Mouse (Mus musculus) liver (tissue): ENCODE measurements around the gene Prkcg.

Experiments
- DNase-seq: peaks from one replicate; pipeline ENCODE4 v3.0.0-alpha.2; 2020; ENCODE audit warnings: mixed read lengths

Prkcg gene

DNA sequence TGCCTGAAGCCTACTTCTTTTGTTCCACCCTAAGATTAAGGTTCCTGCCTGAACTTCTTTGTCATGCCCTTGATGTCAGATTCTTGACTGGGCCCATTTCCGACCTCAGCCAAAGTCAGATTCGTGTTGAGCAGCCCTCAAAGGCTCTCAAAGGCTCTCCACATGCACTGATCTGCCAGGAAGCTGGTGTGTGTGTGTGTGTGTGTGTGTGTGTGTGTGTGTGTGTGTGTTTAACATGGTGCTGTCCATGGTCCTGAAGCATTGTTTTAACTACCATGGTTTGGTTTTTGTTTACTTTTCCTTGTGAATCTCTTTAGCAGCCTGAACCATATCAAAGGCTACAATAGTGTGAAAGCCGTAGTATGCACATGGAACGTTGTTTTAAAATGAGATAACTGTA is 39.0 kb downstream of the Prkcg start:
- no peak for DNase-seq

DNA sequence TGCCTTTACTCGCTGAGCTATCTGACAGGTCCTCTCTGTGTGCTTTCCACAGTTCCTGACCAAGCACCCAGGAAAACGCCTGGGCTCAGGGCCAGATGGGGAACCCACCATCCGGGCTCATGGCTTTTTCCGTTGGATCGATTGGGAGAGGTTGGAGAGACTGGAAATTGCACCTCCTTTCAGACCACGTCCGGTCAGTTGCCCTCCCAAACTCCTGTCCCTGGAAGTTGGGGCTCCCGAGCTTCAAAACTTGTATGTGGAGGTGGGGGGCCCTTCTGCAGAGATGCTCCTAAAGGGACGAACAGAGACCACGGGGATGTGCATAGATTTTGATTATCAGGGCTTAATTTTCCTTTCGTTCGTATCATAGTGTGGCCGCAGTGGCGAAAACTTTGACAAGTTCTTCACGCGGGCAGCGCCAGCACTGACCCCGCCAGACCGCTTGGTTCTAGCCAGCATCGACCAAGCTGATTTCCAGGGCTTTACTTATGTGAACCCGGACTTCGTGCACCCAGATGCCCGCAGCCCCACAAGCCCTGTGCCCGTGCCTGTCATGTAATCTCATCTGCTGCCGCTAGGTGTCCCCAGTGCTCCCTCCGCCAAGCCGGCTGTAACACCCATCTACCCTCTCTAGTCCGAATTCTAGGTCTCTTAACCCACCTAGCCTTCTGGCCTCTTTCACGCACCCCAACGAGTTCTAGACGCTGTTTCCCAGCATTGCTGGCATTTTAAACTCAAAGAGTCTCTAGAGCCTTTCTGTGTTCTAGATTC is 41.0 kb downstream of the Prkcg start:
- DNase-seq: peak; percentile 62

DNA sequence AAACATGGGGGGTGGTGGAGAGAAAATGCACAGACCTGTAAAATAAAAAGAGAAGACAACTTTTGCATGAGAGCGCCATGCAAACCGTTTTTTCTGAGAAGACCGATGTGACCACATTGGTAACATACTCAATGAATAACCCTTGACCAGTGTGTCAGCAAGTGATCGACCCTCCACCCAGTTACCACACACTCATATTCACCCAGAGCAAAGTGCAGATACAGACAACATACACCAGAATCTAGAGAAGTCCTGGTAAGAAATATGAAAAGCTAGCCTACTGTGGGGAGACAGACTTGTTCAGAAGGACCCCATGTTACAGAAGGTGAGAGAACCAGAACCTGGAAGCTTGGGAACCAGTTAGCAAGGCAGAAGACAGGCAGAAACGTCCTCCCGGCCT is 42.2 kb downstream of the Prkcg start:
- DNase-seq: no peak

DNA sequence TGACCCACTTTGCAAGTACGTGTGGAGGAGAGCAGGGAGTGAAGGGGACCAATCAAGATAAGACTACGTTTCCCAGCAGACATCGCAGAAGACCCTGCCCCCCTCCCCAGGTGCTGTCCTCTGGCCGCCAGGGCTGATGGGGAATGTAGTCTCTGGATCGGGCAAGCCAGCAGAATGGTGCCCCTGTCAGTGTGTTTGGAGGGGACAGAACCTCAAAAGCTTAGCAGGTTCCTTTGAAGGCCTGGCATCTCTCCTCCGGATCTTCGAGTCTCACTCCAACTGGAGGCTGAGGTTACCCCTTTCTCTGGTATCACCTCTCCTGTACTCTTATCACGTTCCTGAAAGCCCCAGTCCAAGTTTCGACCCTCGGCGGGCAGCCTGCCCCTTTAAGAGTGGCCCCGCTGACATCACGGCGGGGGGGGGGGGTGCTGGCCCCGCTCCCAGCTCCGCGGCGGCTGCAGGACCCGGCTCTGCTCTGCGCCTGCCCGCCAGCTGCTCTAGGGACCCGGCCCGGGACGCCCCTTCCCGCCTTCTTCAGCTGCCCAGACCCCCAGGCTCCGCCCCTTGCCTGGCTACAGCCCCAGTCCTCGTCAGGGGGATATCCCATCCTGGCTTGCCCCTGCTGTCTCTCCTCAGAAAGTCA is 42.7 kb downstream of the Prkcg start:
- DNase-seq: peak; percentile 62

DNA sequence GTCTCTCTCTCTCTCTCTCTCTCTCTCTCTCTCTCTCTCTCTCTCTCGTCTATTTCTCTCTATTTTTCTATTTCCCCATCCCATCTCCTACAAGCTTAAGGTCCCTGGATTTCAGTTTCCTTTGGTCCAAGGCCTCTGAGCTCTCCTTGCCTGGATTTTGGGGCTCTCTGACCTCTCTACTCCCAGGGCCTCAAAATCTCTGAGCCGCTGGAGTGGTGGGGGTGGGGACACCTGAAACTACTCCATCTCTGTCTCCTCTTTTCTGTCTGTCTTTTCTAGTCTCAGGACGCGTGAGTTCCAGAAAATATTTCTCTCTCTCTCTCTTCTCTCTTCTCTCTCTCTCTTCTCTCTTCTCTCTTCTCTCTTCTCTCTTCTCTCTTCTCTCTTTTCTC is 43.2 kb downstream of the Prkcg start:
- DNase-seq: no peak

DNA sequence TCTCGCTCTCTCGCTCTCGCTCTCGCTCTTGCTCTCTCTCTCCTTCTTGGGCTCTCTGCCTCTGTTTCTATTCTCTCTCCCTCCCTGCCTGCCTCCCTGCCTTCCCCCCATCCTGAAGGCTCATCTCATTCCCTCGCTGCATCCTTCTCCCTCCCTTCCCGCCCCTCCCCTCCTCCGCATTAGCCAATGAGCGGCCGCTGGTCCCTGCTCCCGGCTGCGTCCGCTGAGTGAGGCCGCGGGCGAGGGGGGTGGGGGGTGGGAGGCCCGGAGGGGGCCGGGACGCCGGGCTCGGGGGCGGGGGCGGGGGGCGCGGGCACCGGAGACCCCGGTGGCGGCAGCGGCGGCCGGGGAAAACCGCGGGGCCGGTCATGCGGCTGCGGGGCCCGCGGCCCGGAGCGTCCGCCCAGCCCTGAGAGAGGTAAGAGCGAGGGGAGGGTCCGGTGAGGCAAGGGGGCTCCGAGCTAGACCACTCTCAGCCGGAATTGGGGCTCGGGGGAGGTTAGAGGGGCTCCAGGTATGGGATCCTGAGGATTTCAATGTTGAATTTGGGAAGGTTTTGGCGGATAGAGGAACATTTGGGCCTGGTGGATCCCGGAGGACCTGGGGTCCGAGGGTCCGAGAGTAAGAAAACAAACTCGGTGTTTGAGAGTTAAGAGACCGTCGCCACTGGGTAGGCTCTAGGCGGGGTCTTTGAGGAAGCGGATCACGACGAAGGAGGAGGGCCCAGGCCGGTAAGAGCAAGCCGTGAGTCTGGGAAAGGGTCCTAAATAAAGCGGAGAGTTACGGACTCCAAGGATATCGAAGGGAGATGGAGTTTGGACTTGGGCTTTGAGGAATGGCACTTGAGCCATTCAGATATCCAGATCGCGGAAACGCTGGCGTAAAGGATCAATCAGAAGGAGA is 43.9 kb downstream of the Prkcg start, which contains the start of gene Cacng7:
Cacng7 (plus strand) TSS at position 337 of the 903 bp plus-strand sequence.
- DNase-seq: peak; percentile 47

DNA sequence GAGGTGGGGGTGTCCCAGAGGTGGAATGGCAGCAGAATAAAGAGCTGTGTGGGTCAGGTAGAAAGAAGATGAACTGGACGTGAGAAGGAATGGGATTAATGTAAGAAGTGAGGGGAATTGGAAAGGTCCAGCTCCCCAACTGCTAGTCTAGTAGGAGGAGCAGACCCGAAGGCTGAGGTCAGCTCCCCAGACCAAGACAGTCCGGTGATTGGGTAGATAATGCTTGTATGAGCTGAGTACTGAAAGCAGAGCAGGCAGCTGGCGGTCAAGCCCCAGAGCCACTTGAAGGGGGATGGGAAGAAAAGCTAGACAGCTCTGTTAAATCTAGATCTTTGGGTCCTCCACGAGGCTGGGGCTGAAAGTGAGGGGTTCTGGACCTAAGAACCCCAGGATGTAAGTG is 44.6 kb downstream of the Prkcg start:
- DNase-seq: no peak

DNA sequence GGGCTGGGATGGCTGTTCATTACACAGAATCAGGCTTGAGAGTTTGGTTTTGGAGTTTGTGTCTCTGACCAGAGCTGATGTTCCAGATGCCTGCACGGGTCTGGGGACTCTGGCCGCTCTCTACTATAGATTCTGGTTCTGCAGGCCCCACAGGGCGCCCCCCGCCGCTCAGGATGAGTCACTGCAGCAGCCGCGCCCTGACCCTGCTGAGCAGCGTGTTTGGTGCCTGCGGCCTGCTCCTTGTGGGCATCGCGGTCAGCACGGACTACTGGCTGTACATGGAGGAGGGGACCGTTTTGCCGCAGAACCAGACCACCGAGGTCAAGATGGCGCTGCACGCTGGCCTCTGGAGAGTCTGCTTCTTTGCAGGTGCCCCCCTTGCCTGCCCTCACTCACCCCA is 47.4 kb downstream of the Prkcg start:
- DNase-seq: no peak

DNA sequence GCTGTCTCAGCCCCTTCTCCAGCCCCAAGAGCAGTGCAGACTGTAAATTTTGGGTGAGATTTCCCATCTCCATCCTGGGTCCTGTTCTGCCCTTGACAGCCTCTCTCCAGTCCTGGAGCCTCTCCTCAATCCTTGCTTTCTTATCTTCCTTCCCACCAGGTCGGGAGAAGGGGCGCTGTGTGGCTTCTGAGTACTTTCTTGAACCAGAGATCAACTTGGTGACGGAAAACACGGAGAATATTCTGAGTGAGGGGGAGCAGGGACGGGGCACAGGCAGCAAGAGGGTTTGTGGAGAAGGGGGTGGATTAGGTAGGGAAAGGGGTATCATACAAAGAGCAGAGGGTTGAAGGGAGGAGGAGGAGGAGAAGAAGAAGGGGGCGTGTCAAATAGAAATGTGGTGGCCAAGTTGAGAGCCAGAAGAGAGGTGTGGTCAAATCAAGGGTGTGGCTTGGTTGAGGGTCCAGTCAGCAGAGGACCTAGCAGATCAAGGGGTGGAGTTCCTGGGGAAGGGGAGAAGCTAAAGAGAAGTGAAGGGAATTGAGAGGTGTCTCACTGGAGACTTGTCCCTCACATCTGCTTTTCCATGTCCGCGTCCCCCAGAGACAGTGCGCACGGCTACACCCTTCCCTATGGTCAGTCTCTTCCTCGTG is 49.4 kb downstream of the Prkcg start:
- no peak for DNase-seq

DNA sequence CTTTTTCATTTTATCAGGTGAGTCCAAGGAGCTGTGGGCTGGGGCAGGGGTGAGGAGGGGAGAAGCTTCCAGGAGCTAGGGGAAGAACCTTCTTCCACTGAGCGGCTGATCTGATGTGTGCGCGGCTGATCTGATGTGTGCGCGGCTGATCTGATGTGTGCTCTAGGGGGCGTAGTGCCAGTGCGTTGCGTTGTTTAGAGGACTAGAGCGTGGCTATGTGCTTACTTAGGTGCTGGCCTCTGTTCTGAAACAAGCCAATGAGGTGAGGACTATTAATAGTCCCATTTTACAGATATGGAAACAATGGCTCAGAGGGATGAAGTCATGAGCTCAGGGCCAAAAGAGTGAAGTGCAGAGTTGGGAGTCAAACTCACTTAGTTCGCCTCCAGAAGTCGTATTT is 50.0 kb downstream of the Prkcg start:
- DNase-seq: no peak

DNA sequence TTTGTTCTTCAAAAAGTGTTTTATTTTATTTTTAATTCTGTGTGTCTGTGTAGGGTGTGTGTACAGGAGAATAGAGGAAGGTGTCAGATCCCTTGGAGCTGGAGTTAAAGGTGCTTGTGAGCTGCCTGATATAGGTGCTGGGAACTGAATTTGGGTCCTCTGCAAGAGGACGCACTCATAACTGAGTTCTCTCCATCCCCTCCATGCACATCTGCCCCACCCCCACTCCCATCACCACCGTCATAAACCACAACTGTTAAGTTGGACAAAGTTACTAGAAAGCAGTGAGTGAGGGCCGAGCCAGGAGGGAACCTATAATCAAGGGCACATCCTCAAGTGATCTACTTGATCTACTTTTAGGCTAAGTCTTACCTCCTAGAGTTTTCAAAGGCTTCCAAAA is 54.9 kb downstream of the Prkcg start:
- DNase-seq: no peak

DNA sequence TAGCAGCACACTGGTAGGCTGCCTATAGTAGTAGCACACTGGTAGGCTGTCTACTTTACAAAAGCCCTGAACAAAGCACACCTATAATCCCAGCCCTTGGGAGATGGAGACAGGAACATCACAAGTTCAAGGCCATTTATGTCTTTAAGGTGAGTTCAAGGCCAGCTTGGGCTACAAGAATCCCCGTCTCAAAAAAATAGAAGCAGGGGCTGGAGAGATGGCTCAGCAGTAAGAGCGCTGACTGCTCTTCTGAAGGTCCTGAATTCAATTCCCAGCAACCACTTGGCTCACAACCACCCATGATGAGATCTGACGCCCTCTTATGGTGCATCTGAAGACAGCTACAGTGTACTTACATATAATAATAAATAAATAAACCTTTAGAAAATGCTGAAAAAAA is 56.3 kb downstream of the Prkcg start:
- DNase-seq: no peak

DNA sequence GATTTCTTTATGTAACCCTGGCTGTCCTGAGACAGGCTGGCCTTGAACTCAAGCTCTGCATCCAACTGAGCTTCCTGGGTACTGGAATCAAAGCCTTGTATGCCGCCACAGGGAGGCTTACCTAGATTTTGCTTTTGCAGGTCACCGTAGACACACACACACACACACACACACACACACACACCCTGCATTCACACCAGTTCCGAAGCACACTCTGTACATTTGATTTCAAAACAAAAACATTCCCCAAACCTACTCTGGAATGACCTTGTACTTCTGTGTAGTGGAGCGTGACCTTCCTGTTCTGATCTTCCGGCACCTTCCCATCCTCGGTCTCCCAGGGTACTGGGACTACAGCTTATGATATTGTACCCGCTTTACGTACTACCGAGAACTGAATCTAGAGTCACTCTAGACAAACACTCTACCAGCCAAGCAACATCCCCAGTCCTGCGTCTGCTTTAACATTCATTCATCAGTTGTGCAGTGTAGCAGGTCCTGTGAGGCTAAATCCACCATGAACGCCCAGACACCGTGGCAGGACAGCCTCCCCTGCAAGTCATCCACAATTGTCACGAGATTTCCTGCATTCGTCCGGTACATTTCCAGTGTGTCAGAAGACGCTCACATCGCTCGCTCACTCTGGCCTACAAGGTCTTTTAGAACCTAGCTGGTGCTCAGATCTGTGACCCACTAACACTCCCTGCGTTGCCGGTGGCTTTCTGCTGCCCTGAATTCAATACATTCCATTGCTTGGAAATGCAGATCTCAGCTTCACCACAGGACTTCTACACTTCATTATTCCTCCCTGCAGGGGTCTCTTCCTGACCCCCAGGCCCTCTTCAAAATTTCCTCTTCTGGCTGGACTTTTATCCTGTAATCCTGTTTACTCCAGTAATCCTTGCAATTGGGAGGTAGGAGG is 58.6 kb downstream of the Prkcg start:
- DNase-seq: no peak

DNA sequence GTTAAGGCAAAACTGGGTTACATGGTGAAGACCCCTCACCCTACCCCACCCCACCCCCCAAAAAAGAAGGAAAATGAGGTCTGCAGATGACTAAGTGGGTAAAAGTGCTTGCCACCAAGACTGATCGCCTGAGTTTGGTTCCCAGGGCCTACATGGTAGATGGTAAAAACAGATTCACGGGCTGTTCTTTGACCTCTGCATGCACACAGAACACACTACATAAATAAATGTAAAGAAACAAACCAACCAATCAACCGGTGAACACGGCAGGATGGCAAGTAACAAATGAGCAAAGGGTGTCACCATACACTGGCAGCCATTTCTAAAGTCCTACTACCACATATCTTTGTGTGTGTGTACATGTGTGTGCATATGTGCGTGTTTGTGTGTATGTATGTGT is 59.3 kb downstream of the Prkcg start:
- no peak for DNase-seq

DNA sequence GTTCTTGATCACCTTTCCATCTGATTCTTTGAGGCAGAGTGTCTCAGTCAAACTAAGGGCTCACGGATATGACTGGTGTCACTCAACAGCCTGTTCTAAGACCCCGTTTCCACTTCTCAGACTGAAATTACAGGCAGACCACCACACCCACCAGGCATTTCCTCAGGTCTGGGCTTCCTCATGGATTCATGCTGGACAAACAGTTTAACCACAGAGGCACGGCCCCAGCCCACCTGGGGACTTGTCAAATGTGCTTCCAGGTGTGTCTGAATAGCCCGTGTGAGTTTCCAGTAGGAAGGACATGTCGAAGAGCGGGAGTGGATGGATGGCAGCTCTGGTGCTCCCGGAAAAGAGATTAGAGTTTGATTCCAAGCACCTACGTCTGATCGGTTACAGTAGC is 60.8 kb downstream of the Prkcg start:
- no peak for DNase-seq

DNA sequence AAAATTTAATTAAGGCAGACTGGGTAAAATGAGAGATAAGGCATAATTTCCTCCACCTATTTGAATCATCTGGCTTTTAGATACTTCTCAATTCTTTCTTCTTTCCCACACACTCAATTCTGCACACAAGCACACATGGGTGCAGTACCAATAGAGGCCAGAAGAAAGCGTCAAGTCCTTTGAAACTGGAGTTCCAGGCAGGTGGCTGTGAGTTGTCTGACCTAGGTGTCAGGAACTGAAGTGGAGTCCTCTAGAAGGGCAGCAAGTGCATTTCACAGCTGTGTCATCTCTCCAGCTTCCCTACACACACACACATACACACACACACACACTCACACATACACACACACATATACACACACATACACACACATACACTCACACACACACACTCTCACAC is 62.6 kb downstream of the Prkcg start:
- no peak for DNase-seq

DNA sequence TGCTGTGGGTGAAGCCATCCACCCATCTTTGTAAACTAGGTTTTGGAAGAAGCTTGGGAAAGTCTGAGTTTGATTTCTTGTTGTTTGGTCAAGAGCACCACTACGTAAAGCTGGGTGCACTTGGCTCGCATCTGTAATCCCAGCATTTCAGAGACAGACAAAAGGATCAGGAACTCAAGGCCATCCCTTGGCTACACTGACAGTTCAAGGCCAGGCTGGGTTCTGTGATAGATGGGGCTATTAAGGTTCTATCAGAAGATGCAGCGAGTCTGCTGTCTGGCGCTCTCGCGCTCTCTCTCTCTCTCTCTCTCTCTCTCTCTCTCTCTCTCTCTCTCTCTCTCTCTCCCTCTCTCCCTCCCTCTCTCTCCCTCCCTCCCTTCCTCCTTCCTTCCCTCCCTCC is 65.9 kb downstream of the Prkcg start:
- no peak for DNase-seq

DNA sequence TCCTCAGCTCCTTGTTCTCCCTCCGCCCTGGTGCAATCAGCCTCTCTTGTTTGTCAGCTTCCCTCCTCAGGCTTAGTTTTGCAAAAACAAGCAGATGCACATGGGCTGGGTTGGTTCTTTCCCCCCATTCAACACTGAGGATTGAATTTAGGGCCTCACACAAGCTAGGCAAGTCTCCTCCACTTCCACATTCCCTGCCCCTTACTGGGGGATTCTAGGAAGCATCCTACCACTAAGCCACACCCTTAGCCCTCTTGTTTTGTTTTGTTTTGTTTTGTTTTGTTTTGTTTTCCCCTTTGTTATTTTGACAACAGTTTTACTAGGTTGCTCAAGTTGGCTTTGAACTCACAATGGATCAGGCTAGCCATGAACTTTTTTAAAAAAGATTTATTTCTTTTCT is 71.7 kb downstream of the Prkcg start:
- no peak for DNase-seq

DNA sequence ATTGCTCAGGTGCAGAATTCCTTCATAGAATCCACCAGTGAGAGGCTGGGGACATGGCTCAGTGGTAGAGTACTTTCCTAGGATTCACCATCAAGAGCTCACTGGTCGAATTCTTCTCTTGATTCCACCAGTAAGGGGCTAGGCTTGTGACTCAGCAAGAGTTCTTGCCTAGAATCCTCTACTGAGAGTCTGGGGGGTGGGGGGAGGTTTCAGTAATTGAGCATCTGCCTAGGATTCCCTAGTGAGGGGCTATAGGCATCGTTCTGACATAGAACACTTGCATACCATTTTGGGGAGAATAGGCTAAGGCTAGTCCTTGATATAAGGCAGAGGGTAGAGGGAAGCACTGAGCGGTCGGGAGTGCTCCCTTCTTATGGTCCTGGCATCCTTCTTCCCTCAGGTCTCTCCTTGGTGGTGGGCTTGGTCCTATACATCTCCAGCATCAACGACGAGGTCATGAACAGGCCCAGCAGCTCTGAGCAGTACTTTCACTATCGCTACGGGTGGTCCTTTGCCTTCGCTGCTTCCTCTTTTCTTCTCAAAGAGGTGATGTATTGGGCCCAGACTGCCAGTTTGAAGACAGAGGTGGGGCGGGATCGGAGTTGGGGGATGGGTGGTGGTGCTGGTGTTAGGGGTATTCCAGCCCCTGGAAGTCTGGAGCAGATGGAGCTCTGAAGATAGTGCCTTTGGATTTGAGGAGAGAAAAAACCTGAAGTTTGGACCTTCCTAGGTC is 76.7 kb downstream of the Prkcg start:
- DNase-seq: no peak

DNA sequence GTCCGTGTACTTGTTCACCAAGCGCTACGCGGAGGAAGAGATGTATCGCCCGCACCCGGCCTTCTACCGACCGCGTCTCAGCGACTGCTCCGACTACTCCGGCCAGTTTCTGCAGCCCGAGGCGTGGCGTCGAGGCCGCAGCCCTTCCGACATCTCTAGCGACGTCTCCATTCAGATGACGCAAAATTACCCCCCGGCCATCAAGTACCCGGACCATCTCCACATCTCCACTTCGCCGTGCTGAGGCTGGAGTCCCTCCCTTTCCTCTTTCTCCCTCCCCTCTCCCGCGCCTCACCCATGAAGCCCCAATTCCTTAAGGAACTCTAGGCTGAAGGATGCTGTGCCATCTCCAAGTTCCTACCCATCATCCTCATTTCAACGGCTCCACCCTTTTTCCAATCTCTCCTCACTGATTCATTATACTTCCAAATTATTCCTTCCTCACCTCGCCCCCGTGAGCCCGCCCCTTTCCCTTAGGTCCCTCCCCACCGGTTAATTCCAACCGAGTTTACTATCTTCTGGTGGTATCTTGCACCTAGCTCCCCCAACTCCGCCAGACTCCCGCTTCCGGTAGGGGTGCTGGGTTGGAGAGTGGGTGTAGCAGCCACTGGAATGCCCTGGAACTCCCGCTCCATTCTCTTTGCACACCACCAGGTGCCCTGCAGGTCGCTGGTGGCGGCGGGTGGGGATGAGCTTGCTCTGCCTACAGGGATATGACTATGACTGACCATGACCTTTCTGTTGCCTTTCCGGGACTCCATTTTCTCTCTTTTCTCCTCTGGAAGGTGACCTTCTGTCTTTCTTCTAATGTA is 77.9 kb downstream of the Prkcg start:
- no peak for DNase-seq
